26 mouse cellular contexts compared by ENCODE assay signal in genomic region chr1:127573186-127573585, GRCm38 (mm10).
"Had no signal": no experiment of that assay in that cellular context is flagged by ENCODE, and none has a peak within 500 bp of the region (broad histone marks: within the 10 kb centered on the region; RNA-seq: fewer than 3 reads in every experiment).

No protein-coding gene starts in this region.

- H3K4me1 ChIP-seq: intestine, embryonic 15.5 days; limb, embryonic 15.5 days; liver, embryonic 12.5 days had no signal

- H3K9me3 ChIP-seq: heart, embryonic 13.5 days; hindbrain, embryonic 10.5 days; hindbrain, embryonic 12.5 days; intestine, embryonic 15.5 days; limb, embryonic 13.5 days; limb, embryonic 15.5 days; liver, embryonic 12.5 days had no signal

- H3K27me3 ChIP-seq: heart, embryonic 13.5 days; heart, embryonic 15.5 days; intestine, embryonic 15.5 days; limb, embryonic 13.5 days; limb, embryonic 15.5 days; liver, embryonic 12.5 days had no signal

- ATAC-seq: hindbrain, embryonic 16.5 days; inflammation-experienced regulatory T-cells, adult 6 months; intestine, embryonic 15.5 days; intestine, postnatal 0 days; liver, embryonic 12.5 days had no signal

- DNase-seq: gastrocnemius, postnatal 10 days; gastrocnemius, postnatal 25 days; heart, adult 2 months; heart, postnatal 14 days; heart, postnatal 4 days; kidney, adult 18-20 months; kidney, adult 8-10 months; kidney, postnatal 10 days; kidney, postnatal 25 days; kidney, postnatal 4 days; left cerebral cortex, postnatal 4 days had no signal

- H3K36me3 ChIP-seq: heart, embryonic 13.5 days; heart, embryonic 15.5 days; hindbrain, embryonic 10.5 days; hindbrain, embryonic 12.5 days; intestine, embryonic 15.5 days; limb, embryonic 13.5 days; limb, embryonic 15.5 days; liver, embryonic 12.5 days had no signal

- H3K4me3 ChIP-seq: heart, adult 2 months; heart, embryonic 13.5 days; heart, embryonic 15.5 days; hindbrain, embryonic 10.5 days; hindbrain, embryonic 12.5 days; intestine, embryonic 15.5 days; layer of hippocampus, adult 2 months; left cerebral cortex, adult 2 months; limb, embryonic 13.5 days; limb, embryonic 15.5 days; liver, embryonic 12.5 days had no signal

- H3K4me2 ChIP-seq: heart, embryonic 11.5 days; heart, embryonic 13.5 days; heart, embryonic 15.5 days; hindbrain, embryonic 12.5 days; hindbrain, embryonic 14.5 days; intestine, embryonic 15.5 days; limb, embryonic 13.5 days; limb, embryonic 15.5 days; liver, embryonic 12.5 days had no signal

- H3K9ac ChIP-seq: heart, embryonic 13.5 days; heart, embryonic 15.5 days; hindbrain, embryonic 12.5 days; hindbrain, embryonic 14.5 days; intestine, embryonic 15.5 days; limb, embryonic 13.5 days; limb, embryonic 15.5 days; liver, embryonic 12.5 days had no signal

- H3K27ac ChIP-seq: heart, adult 2 months; heart, embryonic 13.5 days; heart, embryonic 15.5 days; hindbrain, embryonic 10.5 days; hindbrain, embryonic 12.5 days; hindbrain, embryonic 14.5 days; intestine, embryonic 15.5 days; layer of hippocampus, adult 2 months; left cerebral cortex, adult 2 months; limb, embryonic 13.5 days; limb, embryonic 15.5 days; liver, embryonic 12.5 days had no signal
